Mouse (Mus musculus) heart, postnatal 14 days (tissue): ENCODE results near the gene Fstl1. TPM values are rescaled to one million over a fixed set of nuclear protein-coding genes. Genes with fewer than 3 reads are reported as not detected.
A peak's percentile ranks its signal among the peaks of the same experiment; 100 is the strongest.

ENCODE experiments used
- DNase-seq, 2 experiments: peaks; one replicate each; pipeline ENCODE4 v3.0.0; 2021 to 2022
- intact Hi-C: fragments of 180-260 bp; cut with DNase I; formaldehyde crosslinking; loops from one replicate; pipeline ENCODE4 v1.15.1; 2025
- total RNA-seq, 2 experiments: library from RNA; stranded (reverse); gene quantifications; 2 replicates each; pipeline ENCODE4 v1.2.3; 2021

Gene Fstl1
- total RNA-seq, 2 experiments from 2014 or later = 221 to 228 TPM

- no peak for DNase-seq
- intact Hi-C loops = no loop called here
Observed at GRCm38 (mm10) chr16:37863876-37864275, 87.2 kb downstream of the Fstl1 start.

GRCm38 (mm10) chr16:37865841-37866240, 89.2 kb downstream of the Fstl1 start:
- no peak for DNase-seq
- intact Hi-C loops = loop anchor here (5.0 kb wide), 3 partner anchors 54 to 221 kb away; partner anchors contain the start of gene Gsk3b

GRCm38 (mm10) chr16:37867791-37868505, 91.3 kb downstream of the Fstl1 start, which contains the start of gene Lrrc58:
Gene Lrrc58, plus strand, starts transcription at chr16:37868389.
- intact Hi-C loops = loop anchor here (2.0 to 5.0 kb wide), 4 partner anchors 56 to 219 kb away; partner anchors contain the start of gene Gsk3b
- DNase-seq = peak; percentile 90 to 93

- peak in 1 of 2 experiments; percentile 70 for DNase-seq
- intact Hi-C loops = loop anchor here (2.0 to 5.0 kb wide), 4 partner anchors 56 to 219 kb away; partner anchors contain the start of gene Gsk3b
Observed at GRCm38 (mm10) chr16:37868506-37869469, 92.1 kb downstream of the Fstl1 start.

GRCm38 (mm10) chr16:37869470-37870231, 93.0 kb downstream of the Fstl1 start:
- no peak for DNase-seq
- intact Hi-C loops = loop anchor here (2.0 to 5.0 kb wide), 4 partner anchors 57 to 218 kb away; partner anchors contain the start of gene Gsk3b

GRCm38 (mm10) chr16:37871112-37871715, 94.5 kb downstream of the Fstl1 start:
- DNase-seq = peak in 1 of 2 experiments; percentile 37
- intact Hi-C loops = no loop called here

- no peak for DNase-seq
- intact Hi-C loops = no loop called here
Observed at GRCm38 (mm10) chr16:37874501-37875235, 98.0 kb downstream of the Fstl1 start.

- intact Hi-C loops = no loop called here
Observed at GRCm38 (mm10) chr16:37877406-37877805, 100.7 kb downstream of the Fstl1 start.

GRCm38 (mm10) chr16:37878951-37879505, 102.4 kb downstream of the Fstl1 start:
- intact Hi-C loops = no loop called here
- no peak for DNase-seq

More at GRCm38 (mm10) chr16:37877406-37877805, 100.7 kb downstream of the Fstl1 start:
- no peak for DNase-seq

- no peak for DNase-seq
- intact Hi-C loops = no loop called here
Observed at GRCm38 (mm10) chr16:37879750-37880419, 103.2 kb downstream of the Fstl1 start.

- intact Hi-C loops = no loop called here
Observed at GRCm38 (mm10) chr16:37881168-37881567, 104.5 kb downstream of the Fstl1 start.

More at GRCm38 (mm10) chr16:37881168-37881567, 104.5 kb downstream of the Fstl1 start:
- DNase-seq = no peak

Other genes starting within 250 kb of the Fstl1 start
- 1 to 10 TPM; 6.8 to 7.5 TPM for gene Gtf2e1, start 237.1 kb upstream of the Fstl1 start, total RNA-seq
- gene Rabl3, start 237.0 kb upstream of the Fstl1 start, total RNA-seq = 1 to 10 TPM; 7.6 to 8.6 TPM
- under 1 TPM in 1 of 2 experiments, not detected in 1; 0.12 TPM for gene Hgd, start 196.7 kb upstream of the Fstl1 start, total RNA-seq
- gene Ndufb4, start 122.4 kb upstream of the Fstl1 start, total RNA-seq = 100 to 1,000 TPM; 124 to 140 TPM
- under 1 TPM; 0.37 to 0.43 TPM for gene Gm36028, start 84.3 kb downstream of the Fstl1 start, total RNA-seq
- gene Lrrc58, start 91.5 kb downstream of the Fstl1 start, total RNA-seq = 10 to 100 TPM; 85.6 to 85.7 TPM
- under 1 TPM in 1 of 2 experiments, not detected in 1; 0.07 TPM for gene Gpr156, start 139.6 kb downstream of the Fstl1 start, total RNA-seq